Mouse (Mus musculus) erythroblast, embryonic 14.5 days (primary cell): ENCODE measurements around the gene Uxt.

Source experiments
- GATA1 ChIP-seq: IDR thresholded peaks from 2 replicates; pipeline ENCODE4 v1.6.1; 2012; ENCODE audit warnings: low read length, inconsistent platforms, mixed read lengths
- TAL1 ChIP-seq: IDR thresholded peaks from 3 replicates; pipeline ENCODE4 v1.6.1; 2012; ENCODE audit warnings: low read length, inconsistent platforms, mixed read lengths

DNA sequence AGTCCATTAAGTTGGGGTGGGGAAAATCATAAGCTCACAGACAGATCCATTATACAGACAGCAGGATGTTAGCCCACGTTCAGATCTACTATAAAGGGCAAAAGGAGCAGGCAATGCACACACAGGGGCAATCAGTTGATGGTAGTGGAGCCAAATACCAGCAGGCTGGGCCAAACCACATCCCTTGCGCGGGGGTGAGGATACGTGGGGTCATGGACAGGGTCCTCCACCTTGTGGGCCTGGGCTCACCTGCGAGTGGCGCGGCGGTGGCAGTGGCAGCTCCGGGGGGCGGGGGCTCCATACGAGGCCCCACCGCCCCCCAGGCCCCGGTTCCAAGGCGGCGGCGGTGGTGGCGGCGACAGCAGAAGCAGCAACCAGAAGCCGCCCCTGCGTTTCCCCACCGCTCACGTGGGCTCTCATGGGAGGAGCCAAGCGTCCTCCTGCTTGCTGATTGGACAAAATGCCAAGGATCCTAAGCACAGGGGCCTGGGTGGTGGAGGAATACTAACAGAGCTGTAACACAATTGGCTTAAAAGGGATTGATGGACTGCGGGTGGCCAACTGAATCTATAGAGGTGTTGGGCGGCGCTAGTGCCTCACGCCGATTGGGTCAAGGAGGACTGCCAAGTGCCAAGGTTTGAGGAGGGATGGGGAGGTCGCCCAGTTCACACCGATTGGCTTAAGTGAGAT, 11.5 kb downstream of the Uxt start, which contains the start of gene Elk1:
- TF ChIP-seq GATA1, result no peak
- no peak for TF ChIP-seq TAL1
